Mouse (Mus musculus) E14TG2a.4 (cell line): Measurements from ENCODE around the gene Tmem205.

Source experiments
- CTCF ChIP-seq: conservative IDR thresholded peaks from 2 replicates; pipeline ENCODE4 v1.5.1; 2014; ENCODE audit warnings: low read length
- NANOG ChIP-seq: IDR thresholded peaks from 2 replicates; pipeline ENCODE4 v1.6.1; 2014; ENCODE audit warnings: borderline replicate concordance, low read length, mixed read lengths

- TF ChIP-seq CTCF (no peak), NANOG (no peak)
These were observed 32.8 kb upstream of the Tmem205 start for GRCm38 (mm10) chr9:21960135-21960534.
